Mouse (Mus musculus) limb, embryonic 14.5 days (tissue): ENCODE data around the gene Alg11. TPM values are rescaled to one million over a fixed set of nuclear protein-coding genes. Genes with fewer than 3 reads are reported as not detected.
A peak's percentile ranks its signal among the peaks of the same experiment; 100 is the strongest.

Experiments used
- ATAC-seq: fragments of 200-750 bp; cut with Nextera tagmentation; 2 replicates; pipeline ENCODE4 v1.8.0; 2017; ENCODE audit warnings: low read depth, moderate number of reproducible peaks, moderate TSS enrichment; ENCODE audit not compliant: low FRiP score
- DNase-seq: peaks from one replicate; pipeline ENCODE4 v3.0.0-alpha.2; 2015; ENCODE audit warnings: low spot score
- H3K27ac ChIP-seq: fragments of 300-500 bp; sonication (generic); replicated peaks from 2 replicates; pipeline ENCODE4 v1.5.1; 2014; ENCODE audit warnings: low read depth, mild to moderate bottlenecking, low read length, moderate library complexity, mixed read lengths
- H3K27me3 ChIP-seq: fragments of 300-500 bp; sonication (generic); 2 replicates; pipeline ENCODE4 v1.6.1; 2014; ENCODE audit warnings: low read length, mixed read lengths; ENCODE audit not compliant: control insufficient read depth, insufficient read depth
- H3K36me3 ChIP-seq: fragments of 300-500 bp; sonication (generic); 2 replicates; pipeline ENCODE4 v1.6.1; 2014; ENCODE audit warnings: mild to moderate bottlenecking, low read length, moderate library complexity, mixed read lengths; ENCODE audit not compliant: control insufficient read depth, insufficient read depth
- H3K4me1 ChIP-seq: fragments of 300-500 bp; sonication (generic); 2 replicates; pipeline ENCODE4 v1.6.1; 2014; ENCODE audit warnings: antibody characterized with exemption, low read length, mixed read lengths; ENCODE audit not compliant: control insufficient read depth, insufficient read depth
- H3K4me2 ChIP-seq: fragments of 300-500 bp; sonication (generic); replicated peaks from 2 replicates; pipeline ENCODE4 v1.6.1; 2014; ENCODE audit warnings: low read depth, mild to moderate bottlenecking, low read length, moderate library complexity; ENCODE audit not compliant: severe bottlenecking
- H3K4me3 ChIP-seq: fragments of 300-500 bp; sonication (generic); replicated peaks from 2 replicates; pipeline ENCODE4 v1.5.1; 2014; ENCODE audit warnings: low read length
- H3K9ac ChIP-seq: fragments of 300-500 bp; sonication (generic); 2 replicates; pipeline ENCODE4 v1.6.1; 2014; ENCODE audit warnings: mild to moderate bottlenecking, low read depth, low read length, moderate library complexity; ENCODE audit not compliant: severe bottlenecking
- H3K9me3 ChIP-seq: fragments of 300-500 bp; sonication (generic); 2 replicates; pipeline ENCODE4 v1.6.1; 2016; ENCODE audit warnings: low read length; ENCODE audit not compliant: control insufficient read depth
- POLR2A ChIP-seq: fragments of 200-500 bp; IDR thresholded peaks from 2 replicates; pipeline ENCODE4 v1.8.0; 2012; ENCODE audit warnings: inconsistent platforms, mild to moderate bottlenecking, moderate library complexity, borderline replicate concordance; ENCODE audit not compliant: insufficient read depth, insufficient read length; ENCODE audit errors: extremely low read depth
- WGBS: fragments of 180-500 bp; shearing (Covaris S2); extraction: QIAGEN DNeasy Blood & Tissue Kit; methylation state at CpG from one replicate; pipeline ENCODE4 v1.1.7; 2014; 5-methylcytosine and 5-hydroxymethylcytosine counted together
- polyA plus RNA-seq, 2 experiments: library from polyadenylated mRNA; depleted of rRNA in 1 of 2; stranded (reverse) in 1 of 2; unstranded in 1 of 2; fragments of >200 nt; fragmentation: Nextera tagmentation in 1 of 2; extraction: Ambion mirVana in 1 of 2; gene quantifications; 2 replicates each; pipeline versions ENCODE4 v1.2.1 to v1.2.3; 2012 to 2014

Alg11 gene
- polyA plus RNA-seq, 2 experiments: 11.3 to 23.4 TPM

- H3K9ac ChIP-seq: no peak overlapping the region
- no peak for TF ChIP-seq POLR2A
- no peak overlapping the region for H3K27ac ChIP-seq
- 85% methylated on average over 2 of the region's 2 CpGs for WGBS
- ATAC-seq: no peak
- H3K4me3 ChIP-seq: no peak overlapping the region
- no peaks in the 10 kb centered on the region for H3K9me3 ChIP-seq
- H3K4me2 ChIP-seq: no peak overlapping the region
- DNase-seq: no peak
- H3K4me1 ChIP-seq: peaks cover 2% of the 10 kb centered on the region; the same call in 1 of the 2 replicates
- peaks cover 19% of the 10 kb centered on the region for H3K27me3 ChIP-seq
- H3K36me3 ChIP-seq: no peaks in the 10 kb centered on the region
Measured at GRCm38 (mm10) chr8:22055492-22055877, 5.0 kb upstream of the Alg11 start.

- no peak overlapping the region for H3K4me3 ChIP-seq
- WGBS: 75% methylated on average over 3 of the region's 3 CpGs
- no peak overlapping the region for H3K9ac ChIP-seq
- no peak overlapping the region for H3K4me2 ChIP-seq
- ATAC-seq (no peak), DNase-seq (no peak)
- no peaks in the 10 kb centered on the region for H3K36me3 ChIP-seq
- H3K4me1 ChIP-seq: peaks cover 4% of the 10 kb centered on the region; the same call in 1 of the 2 replicates
- H3K27me3 ChIP-seq: peaks cover 19% of the 10 kb centered on the region
- H3K27ac ChIP-seq: no peak overlapping the region
- TF ChIP-seq POLR2A: no peak
- H3K9me3 ChIP-seq: no peaks in the 10 kb centered on the region
Measured at GRCm38 (mm10) chr8:22056850-22057249, 3.7 kb upstream of the Alg11 start.

- WGBS: 84% methylated on average over 9 of the region's 9 CpGs
- Histone ChIP-seq H3K4me1 (peaks cover 4% of the 10 kb centered on the region; the same call in 1 of the 2 replicates), H3K27me3 (peaks cover 19% of the 10 kb centered on the region), H3K27ac (no peak overlapping the region), H3K9ac (no peak overlapping the region), H3K4me2 (no peak overlapping the region), H3K36me3 (0 out of 2 replicates have a peak, but pooled peaks cover 4% of the 10 kb centered on the region), H3K4me3 (no peak overlapping the region), H3K9me3 (no peaks in the 10 kb centered on the region)
- no peak for TF ChIP-seq POLR2A
- ATAC-seq: no peak
- no peak for DNase-seq
Measured at GRCm38 (mm10) chr8:22058368-22058767, 2.2 kb upstream of the Alg11 start.

- peaks cover 11% of the 10 kb centered on the region for H3K36me3 ChIP-seq
- H3K9me3 ChIP-seq: no peaks in the 10 kb centered on the region
- DNase-seq (no peak), ATAC-seq (no peak)
- no peak overlapping the region for H3K27ac ChIP-seq
- peaks cover 19% of the 10 kb centered on the region for H3K27me3 ChIP-seq
- H3K9ac ChIP-seq: peak overlapping the region; percentile 66; the same call in 1 of the 2 replicates
- 39% methylated on average over 11 of the region's 11 CpGs for WGBS
- H3K4me1 ChIP-seq: peaks cover 4% of the 10 kb centered on the region; the same call in 1 of the 2 replicates
- H3K4me2 ChIP-seq: peak overlapping the region; percentile 97
- H3K4me3 ChIP-seq: peak overlapping the region; percentile 75
- TF ChIP-seq POLR2A: no peak
Measured at GRCm38 (mm10) chr8:22059153-22059738, 1.3 kb upstream of the Alg11 start.

- Histone ChIP-seq H3K4me1 (peaks cover 4% of the 10 kb centered on the region; the same call in 1 of the 2 replicates), H3K27ac (no peak within 1 kb of the TSS), H3K4me2 (peak within 1 kb of the TSS; percentile 97), H3K27me3 (peaks cover 19% of the 10 kb centered on the region), H3K4me3 (peak within 1 kb of the TSS; percentile 75), H3K36me3 (peaks cover 16% of the 10 kb centered on the region), H3K9ac (peak within 1 kb of the TSS; percentile 66), H3K9me3 (no peaks in the 10 kb centered on the region)
- DNase-seq: no peak
- no peak for TF ChIP-seq POLR2A
- WGBS: 2% methylated on average over 31 of the region's 46 CpGs
- ATAC-seq: peak; percentile 75
Measured at GRCm38 (mm10) chr8:22059821-22060445, 588 bp upstream of the Alg11 start, which contains the start of gene Atp7b. Atp7b (minus strand) TSS chr8:22060305.
